Mouse (Mus musculus): ENCODE results near the gene Wnt5b.

Wnt5b gene

DNA sequence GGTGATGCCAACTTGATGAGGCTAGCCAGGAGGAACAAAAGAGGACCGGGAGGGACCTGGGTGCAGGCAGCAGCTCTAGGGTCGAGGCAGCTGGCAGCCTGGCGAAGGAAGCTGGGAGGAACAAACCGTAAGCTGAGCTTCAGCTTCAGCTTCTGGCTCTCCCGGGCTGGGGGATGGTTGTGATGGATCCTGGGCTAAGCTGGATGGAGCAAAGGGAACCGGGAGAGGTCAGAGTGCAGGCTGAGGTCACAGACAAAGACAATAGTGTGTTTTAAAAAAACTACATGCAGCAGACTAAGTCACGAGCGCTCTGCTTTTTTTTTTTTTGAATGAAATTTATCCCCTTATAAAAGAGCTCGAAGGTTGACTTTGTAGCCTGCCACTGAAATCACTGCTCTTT is 23.4 kb downstream of the Wnt5b start:
- DNase-seq, result no peak

DNA sequence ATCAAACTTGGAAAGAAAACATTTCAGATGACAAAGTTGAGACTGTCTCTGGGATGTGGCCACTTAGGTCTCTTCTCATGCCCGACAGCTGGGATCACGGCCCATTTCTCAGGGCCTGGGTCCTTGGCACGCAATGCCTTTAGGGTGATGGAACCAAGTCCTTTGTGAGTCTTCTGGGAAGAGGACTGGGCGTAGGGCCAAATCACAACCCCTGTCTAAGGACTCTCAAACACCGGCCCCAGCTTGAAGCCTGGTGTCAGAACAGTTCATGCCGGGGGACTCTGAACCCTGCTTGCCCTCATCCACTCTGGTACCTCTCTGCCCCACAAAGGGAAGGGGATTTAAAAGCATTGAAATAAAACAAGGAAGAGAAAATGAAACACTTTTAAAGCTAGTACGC is 30.1 kb downstream of the Wnt5b start:
- DNase-seq, result peak; percentile 49

DNA sequence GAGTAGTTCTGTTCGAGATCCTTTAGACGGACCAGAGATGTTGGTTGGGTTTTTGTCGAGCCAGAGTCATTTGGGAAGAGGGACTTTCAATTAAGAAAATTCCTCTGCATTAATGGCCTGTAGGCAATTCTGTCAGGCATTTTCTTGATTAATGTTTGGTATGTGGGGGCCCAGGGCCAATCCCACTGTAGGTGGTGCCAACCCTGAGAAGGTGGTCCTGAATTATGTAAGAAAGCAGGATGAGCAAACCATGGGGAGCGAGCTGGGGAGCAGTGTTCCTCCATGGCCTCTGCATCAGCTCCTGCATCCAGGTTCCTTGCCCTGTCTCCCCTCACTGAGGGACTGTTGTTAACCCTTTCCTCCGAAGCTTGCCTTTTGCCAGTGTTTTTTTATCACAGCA is 30.7 kb downstream of the Wnt5b start:
- no peak for DNase-seq

DNA sequence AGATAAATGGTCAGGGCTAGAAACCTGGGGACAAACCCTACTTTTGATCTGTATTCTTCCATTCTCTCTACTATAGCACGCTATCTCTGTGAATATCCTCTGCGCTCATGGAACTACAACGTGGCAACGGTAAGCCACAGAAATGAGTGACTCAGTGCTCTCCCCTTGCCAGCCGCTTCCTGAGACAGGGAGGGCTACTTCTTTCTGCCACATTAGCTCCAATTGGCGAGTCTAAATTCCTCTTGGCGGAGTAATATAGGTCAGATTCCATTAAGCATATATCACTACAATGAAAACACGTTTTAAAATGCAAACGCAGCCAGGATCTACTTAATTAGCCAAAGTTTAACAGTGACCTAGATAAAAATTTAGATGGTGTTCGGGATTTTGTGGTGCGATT is 31.4 kb downstream of the Wnt5b start:
- no peak for DNase-seq

DNA sequence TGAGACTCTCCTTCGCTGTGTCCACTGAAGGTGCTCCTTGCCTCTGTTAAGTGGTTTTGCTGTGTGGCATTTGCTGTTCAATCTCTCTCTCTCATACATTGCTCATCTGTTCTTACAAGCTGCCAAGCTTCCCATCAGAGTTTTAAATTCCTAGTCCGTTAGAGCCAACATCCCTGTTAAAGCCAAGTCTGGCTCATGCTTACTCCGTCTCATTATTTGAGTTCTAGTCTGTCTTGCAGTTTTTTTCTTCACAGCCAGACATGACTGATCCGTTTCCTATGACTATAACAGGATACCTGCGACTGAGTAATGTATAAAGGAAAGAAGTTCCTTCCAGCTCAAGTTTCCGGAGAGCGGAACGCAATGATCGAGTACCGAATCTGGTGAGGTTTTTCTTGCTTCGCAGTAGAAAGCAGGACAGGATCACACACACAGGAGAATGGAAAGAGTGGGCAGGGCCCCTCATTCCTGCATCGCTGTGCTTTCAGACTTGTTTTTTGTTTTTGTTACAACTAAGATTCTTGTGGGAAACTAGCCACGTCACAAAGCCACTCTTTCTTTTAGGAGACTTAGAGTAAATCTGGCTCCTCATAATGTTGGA is 34.6 kb downstream of the Wnt5b start:
- DNase-seq, result no peak

DNA sequence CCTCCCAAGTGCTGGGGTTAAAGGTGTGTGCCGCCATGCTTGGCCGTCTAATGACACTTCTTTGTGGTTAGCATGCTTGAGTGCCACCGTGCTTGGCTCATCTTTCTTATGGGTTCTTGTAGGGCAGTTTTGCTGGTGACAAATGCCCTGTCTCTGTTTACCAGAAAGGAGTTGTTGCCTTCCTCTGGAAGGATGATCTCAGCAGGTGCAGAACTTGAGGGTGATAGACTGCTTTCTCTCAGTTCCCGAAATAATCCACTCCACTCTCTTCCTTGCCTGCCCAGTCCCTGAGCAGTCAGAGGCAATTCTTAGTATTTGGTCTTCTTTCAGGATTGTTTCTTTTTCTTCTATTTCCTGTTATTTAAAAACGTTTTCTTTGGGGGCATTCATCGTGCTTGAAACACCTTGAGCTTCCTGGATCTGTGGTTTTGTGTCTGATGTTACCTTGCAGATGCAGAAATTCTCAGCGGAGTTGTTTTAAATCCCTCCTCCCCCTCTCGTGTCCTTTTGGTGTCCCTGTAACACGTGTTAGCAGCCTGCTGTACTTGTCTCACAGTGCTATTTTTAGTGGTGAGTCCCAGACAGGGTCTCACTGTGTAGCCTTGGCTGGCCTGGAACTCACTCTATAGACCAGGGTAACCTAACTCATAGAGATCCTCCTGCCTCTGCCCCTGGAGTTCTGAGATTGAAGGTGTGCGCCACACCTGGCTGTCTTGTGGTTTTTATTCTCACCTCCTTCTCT is 35.3 kb downstream of the Wnt5b start:
- no peak for DNase-seq

DNA sequence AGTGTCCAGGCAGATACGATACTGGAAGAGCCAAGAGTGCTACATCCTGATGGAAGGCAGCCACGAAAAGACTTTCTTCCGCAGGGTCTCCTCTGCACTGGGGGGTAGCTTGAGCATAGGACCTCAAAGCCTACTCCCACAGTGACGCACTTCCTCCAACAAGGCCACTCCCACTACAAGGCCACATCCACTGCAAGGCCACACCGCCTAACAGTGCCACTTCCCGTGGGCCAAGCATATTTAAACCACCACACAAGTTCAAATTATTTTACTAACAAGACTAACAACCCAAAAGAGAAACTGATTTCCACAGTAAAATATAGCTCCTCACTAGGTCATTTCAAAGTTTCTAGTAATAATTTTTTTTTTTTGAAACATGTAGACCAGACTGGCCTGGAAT is 35.9 kb downstream of the Wnt5b start:
- DNase-seq, result no peak

DNA sequence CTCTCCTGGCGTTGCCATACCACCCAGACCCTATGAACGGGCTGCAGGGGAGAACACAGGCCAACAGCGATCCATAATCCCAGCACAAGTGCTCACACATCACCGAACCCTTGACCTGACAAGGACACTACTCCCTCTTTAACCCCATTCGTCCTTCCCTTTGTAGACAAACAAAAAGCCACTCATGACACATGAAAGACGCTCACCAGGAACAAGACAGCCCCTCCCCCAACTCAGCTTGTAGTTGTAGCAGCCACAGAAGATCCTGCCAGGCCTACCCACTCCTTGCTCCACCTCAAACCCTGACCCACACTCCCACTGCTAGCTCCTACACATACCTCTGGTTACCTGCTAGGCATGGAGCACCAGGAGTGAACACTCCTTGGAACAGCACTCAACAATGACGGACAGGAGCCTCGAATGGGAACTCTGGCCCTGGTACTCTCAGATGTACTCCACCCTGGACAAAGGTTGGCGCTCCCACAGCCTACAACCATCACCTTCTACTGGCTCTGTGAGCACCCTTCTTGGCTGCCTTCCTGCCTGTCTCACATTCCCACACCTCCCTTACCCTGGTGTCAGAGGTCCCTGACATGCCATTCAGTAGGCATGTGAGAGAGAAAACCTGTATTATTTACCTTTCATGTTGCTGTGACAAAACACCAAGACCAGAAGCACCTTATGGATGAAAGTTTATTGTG is 38.5 kb downstream of the Wnt5b start:
- no peak for DNase-seq

DNA sequence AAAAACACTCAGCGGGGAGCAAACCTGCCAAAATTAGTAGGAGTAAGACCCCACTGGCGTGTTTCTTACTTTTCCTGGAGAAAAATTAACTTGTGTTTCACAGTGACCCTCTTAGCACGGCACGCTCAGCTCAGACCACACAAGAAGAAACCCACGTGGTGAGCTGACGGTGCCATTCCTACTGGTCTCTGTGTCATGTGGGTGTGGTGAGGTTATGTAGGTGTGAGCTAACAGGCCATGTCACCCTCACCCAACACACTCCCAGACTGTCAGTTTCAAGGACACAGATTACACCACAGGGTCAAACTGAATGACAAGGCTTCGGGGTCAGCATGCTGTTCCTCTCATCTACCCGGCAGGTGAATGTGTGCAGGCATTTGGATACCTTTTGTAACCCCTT is 39.4 kb downstream of the Wnt5b start:
- no peak for DNase-seq

DNA sequence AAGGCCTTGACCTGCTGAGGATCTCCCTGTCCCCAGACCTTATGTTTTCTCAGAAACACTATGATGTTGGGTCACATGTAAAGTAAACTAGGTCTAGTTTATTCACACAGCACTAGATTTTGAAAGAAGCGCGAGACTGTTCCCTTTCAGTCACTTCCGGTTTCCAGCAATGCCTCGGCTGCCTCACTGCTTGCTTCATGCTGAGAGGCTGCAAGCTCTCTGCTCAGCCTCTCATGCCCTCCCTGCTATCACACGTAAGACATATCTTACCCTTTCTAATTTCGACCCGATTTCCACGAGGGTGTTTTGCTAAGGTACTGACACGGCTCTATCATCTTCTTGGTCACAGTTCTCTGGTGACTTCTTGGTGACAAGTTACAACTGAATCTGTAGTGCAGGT is 42.1 kb downstream of the Wnt5b start:
- DNase-seq, result no peak

DNA sequence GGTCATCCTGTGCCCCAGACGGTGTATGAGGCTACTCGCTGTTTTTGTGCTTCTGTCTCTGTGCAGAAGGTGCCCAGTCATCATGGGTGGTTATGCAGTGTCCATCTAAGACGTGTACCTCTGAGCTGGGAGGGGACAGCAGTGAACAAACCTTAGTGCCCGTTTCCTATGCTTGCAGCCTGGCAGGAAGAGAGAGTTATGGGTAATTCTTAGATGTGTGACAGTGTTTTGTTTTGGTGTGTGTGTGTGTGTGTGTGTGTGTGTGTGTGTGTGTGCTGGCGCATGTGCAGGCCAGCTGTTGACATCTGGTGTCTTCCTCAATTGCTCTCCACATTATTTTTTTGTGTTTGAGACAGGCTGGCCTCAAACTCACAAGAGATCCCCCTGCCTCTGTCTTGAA is 44.1 kb downstream of the Wnt5b start:
- DNase-seq, result no peak

DNA sequence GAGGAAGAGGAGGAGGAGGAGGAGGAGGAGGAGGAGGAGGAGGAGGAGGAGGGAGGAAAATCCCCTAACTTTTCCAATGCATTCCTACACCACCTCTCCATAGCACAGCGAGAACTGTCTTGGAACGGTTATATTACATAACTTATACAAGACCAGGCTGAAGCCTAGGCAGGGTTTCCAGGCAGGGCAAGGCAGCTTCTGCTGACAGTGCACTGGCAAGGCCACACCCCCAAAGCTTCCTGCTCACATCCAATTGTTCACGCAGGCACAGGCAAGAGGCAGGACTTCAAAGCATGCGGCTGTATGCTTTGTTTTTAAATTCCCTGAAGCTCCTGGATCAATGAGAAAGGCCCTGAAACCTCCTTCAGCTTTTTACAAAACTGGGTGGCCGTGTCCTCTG is 44.9 kb downstream of the Wnt5b start:
- DNase-seq, result peak; percentile 73

DNA sequence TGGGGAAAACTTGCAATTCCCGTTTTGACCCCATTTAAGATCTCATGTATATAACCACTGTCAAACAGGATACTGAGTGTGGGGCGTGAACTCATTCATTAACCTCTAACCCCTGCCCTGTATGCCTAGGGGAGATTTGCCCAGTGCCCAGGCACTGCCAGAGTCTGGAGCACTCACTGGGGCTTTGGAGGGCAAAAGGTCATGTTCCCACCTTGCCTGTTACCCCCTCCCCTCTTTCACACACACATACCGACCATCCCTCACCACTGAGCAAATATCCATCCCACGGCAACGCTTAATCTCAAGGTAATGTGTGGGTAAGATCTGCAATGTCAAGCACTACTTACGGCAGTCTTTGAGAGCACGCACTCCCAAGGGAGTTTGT is 51.5 kb downstream of the Wnt5b start:
- no peak for DNase-seq

DNA sequence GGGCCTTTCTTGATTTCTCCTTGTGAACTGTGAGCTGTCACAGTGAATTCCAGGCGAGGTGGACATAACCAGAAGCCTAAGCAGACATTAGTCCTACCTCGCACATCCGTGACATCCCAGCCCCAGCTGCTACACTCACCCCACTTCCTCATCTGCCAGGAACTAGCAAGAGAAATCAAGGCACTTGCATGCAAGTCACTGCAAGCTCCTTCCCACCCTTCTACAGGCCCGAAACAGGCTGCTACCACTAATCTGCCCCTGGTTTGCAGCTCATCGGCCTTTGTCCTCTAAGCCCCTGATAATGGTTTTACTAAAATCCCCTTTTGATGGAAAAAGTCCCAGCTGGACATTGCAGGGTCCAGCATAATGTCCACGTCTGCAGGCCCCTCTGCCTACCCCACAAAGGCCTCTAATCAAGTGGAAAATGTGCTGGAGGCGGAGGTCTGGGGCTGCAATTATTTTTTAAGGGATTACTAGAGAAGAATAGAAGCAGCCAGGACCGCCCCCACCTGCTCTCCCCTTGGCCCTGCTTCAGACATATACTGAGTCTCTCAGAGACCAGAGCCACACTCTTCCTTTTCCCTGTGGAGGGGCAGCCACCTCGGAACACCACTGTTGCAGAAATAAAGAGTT is 52.0 kb downstream of the Wnt5b start:
- DNase-seq, result no peak

DNA sequence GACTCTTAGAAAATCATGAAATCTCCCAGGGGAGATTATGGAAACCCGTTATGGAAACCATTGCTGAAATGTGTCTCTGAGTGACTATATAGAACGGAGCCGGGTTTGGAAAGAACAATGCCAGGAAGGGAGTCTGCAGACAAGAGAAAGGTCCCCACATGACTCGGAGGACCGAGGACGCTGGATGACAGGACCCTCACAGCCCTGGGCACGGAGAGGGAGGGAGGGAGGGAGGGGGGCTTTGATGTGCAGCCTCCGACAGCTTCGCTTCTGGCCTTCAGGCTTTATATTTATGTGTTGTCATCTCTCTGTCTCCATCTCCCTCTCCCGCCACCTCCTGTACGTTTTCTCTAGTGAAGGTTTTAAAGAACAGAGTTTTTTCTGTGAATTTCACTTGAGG is 53.1 kb downstream of the Wnt5b start:
- DNase-seq, result no peak

DNA sequence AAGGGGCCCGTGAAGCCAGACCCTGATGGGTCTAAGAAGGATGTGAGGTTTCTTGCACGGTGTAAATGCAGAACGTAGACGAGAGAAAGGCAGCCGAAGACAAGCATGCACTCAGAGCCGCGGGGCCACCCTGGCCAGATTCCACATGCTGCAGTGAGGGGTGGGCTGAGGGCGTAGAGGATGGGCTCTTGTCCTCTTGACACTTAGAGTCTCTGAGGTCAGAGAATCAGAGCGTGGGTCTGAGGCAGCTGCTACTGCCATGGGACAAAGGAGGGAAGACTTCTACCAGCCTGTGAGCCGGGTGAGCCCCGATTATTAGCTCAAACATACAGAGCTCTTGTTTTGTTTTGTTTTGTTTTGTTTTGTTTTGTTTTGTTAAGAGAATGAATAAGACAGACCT is 53.6 kb downstream of the Wnt5b start:
- no peak for DNase-seq

DNA sequence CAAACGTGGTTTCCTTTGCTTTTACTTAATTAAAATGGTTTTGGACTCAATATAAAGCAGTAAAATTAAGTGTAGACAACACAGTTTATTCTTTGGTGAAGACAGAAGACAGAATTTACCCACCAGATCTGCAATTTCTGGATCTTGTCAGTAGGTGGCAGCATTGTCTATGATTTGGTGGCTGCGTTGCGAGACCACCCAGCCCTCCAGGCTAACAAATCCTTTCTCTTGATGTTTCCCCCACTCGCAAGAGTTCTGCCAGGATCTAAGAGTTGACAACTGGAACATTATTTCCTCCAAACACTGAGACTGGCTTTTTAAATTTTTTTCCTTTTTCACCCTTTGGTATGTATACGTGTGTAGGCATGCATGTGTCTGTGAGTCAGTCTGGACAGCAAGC is 54.4 kb downstream of the Wnt5b start:
- peak; percentile 70 for DNase-seq

DNA sequence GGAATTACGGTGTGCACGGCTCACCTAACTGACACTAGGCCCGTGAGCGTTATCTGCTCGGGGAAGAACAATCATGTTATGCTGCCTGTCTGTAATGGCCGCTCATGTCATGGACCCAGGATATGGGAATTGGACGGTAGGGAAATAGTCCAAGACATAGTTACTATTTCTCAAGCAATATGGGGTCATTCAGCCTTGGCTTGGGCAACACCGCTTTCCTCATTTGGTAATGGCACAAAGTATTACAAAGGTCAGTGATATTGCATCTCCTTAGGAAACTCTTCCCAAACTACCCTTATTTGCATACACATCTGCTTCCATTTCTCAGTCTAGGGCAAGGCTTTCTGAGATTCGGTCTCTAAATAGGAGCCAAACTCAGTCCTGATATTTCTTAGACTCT is 56.5 kb downstream of the Wnt5b start:
- no peak for DNase-seq

DNA sequence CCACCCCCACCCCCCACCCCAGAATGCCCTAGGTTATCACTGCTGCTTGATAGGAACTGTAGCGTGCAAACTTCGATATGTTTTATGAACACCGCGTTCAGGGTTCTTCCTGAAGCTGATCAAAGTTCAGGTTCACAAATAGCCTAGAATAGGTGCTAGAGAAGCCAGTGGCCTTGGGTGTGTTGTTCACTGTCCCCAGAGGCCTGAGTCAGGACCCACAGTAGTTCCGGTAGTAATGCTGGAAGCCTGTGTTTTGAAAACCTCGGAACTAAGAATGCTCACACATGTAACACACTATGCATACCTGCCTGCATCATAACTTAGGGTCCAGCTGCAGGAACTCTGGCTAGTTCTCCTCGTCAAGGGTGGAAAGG is 57.1 kb downstream of the Wnt5b start:
- no peak for DNase-seq

DNA sequence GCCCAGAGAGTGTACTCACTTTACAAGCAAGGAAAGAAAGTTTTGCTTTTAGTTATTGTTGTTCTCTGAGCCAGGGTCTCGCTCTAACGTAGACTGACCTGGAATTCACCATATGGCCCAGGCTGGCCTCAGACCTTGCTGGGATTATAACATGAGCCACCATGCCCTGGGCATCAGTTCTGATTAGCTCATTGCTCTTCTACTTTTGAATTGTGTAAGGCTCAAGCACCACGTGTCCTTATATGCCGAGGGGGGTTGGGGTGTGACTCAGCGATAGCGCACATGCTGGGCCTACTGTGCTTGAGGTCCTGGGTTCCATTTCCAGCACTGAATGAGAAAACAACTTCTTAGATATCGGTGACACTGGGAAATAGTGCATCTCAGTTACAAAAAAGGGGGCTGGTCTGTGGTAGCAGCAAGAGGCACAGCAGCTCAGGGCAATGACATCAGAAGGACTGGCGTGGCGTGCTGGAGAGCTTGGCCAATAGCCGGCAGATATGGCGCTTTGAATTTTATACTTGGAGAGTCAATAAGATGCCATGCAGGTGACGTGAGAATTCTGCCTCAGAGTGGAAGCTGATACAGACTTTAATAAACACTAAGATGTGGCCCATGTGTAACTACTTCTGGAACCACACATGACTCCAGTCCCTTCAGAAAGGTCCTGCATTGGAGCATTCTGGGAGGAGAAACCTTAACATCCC is 57.6 kb downstream of the Wnt5b start:
- no peak for DNase-seq

DNA sequence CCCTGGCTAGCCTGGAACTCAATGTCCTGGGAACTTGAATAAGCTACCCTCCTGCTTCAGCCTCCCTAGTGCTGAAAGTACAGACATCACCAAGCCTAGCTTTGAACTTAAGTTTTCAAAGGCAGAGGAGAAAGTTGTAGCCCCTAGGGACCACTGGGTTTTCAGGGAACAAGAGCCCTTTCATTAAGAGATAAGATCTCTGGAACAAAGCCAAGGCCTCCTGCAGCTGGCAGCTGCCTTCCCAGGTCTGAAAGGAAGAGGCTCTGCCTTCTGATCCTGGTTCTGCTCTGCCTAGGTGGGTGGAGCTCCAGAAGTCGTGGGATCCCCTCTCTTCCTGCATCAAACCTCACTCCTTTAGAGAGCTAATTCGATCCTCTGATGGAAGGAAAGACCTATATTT is 58.7 kb downstream of the Wnt5b start:
- DNase-seq, result no peak

DNA sequence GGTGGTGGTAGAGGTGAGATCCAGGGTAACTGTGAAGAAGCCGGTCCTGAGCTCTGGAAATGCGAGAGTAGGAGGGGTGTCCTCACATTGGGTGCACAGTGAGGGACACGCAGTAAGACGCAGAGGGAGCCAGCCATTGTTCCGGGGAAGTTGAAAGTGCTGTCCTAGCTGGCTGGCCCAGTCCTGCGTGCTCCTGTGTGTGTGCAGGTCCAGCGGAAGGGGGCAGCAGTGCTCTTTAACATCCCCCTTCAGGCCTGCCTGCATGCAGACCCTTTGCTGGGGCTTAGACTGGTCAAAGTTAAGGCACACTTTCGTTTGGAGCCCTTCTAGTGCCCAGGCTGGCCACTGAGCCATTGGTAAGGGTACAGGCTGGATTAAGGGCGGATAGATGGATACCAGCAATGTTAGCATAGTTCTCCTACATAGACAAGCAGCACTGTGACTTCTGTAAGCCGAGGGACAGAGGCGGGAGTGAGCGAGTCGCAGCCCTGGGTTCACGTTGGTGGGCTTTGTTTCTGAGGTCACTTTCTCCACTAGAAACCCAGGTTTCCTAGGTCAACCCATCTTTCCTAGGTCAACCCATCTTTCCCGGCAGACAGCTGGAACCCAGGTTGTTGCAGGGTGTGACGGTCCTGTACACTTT is 61.1 kb downstream of the Wnt5b start:
- DNase-seq, result peak; percentile 76
